Mouse (Mus musculus): ENCODE measurements around the gene Tfeb.

- TF ChIP-seq POLR2A (IDR thresholded peaks at IDR 0.05; ENCODE audit: low read depth, low read length) (no peak), CTCF (conservative IDR thresholded peaks at IDR 0.05; ENCODE audit: insufficient read depth, insufficient read length, low read depth, low read length) (no peak)
Observed at GRCm38 (mm10) chr17:47730633-47731575, 5.9 kb upstream of the Tfeb start.

Measured in kidney, adult 2 months (tissue).